Mouse (Mus musculus) gastrocnemius, postnatal 14 days (tissue): ENCODE measurements at regions not wholly inside any gene's neighbourhood (a gene's known extent, or its start where the extent isn't known, plus 50 kb on each side); places are given as distances from the start of the nearest gene placed in this dataset.
A peak's percentile ranks its signal among the peaks of the same experiment; 100 is the strongest.
"Not testable (repeated sequence)": the region's sequence is repeated elsewhere in the genome, so short reads cannot be mapped to it uniquely, and the experiment has no call there.

Experiments used
- DNase-seq: peaks from one replicate; pipeline ENCODE4 v3.0.0; 2021; ENCODE audit warnings: mixed read lengths
- intact Hi-C: fragments of 180-260 bp; cut with DNase I; formaldehyde crosslinking; loops from one replicate; pipeline ENCODE4 v1.15.1; 2025; ENCODE audit warnings: low total_unique reads

- intact Hi-C loops, DNase-seq: not testable (repeated sequence)
These were observed 957.0 kb upstream of the Gm597 start for GRCm38 (mm10) chr1:29737062-29737461.

GRCm38 (mm10) chr1:29731930-29732329 lies 951.9 kb upstream of the Gm597 start:
- intact Hi-C loops, result no loop called here
- peak; percentile 3 for DNase-seq
